Mouse (Mus musculus): ENCODE measurements around the gene Aldh3b3. TPM values are rescaled to one million over a fixed set of nuclear protein-coding genes. Genes with fewer than 3 reads are reported as not detected.

The Aldh3b3 gene
- polyA plus RNA-seq, 1 experiment from 2014 or later, result not detected

DNA sequence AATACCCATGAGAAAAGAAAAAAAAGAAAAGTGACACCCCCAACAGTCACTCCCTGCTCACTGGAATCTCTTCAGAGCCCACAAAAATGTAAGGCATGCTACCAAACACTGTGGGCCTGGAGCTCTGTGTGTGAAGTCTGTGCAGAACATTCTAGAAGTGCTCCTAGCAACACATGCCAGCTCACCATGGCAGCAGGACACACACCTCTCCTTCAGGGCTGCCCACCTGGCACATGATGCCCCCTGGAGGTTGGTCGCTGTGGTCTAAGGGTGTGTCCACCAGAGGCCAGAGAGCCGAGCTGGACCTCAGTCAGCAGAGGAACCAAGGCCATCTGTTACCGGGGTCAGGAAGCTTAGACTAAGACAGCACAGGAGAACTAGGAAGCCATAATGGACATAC is 32.2 kb upstream of the Aldh3b3 start:
- H3K4me3 ChIP-seq, result no peak overlapping the region
- no peaks in the 10 kb centered on the region for H3K36me3 ChIP-seq
- 52% methylated on average over 3 of the region's 3 CpGs for WGBS (ENCODE audit: insufficient replicate concordance)
- no peak for ATAC-seq
- H3K27ac ChIP-seq, result no peak overlapping the region
- H3K4me1 ChIP-seq, result peaks cover 49% of the 10 kb centered on the region
- no peak overlapping the region for H3K9ac ChIP-seq
- no peak overlapping the region for H3K4me2 ChIP-seq
- peaks cover 5% of the 10 kb centered on the region; the same call in 1 of the 2 replicates for H3K27me3 ChIP-seq (replicated peaks)
- no peaks in the 10 kb centered on the region for H3K9me3 ChIP-seq (replicated peaks)

DNA sequence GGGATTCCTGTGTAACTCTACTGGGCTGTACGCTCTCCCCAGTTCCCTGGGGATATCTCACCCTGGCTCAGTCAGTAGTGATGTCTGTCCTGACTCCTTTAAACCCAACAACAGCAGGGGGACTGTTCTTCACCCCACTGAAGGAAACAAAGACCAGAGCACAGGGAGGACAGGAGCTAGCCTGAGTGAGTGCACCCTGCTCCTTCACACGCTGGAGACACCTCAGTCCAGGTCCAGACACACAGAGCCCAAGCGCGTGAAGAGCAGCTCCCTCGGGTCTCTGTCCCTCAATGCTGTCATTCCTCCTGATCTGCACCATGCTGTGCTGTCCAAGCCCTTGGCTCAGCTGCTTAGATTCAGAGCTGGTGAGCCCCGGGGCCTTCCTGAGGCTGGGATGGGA is 31.8 kb upstream of the Aldh3b3 start:
- Histone ChIP-seq H3K4me3 (no peak overlapping the region), H3K4me1 (peaks cover 49% of the 10 kb centered on the region), H3K4me2 (no peak overlapping the region), H3K9ac (no peak overlapping the region), H3K9me3 (replicated peaks) (no peaks in the 10 kb centered on the region), H3K27me3 (replicated peaks) (peaks cover 5% of the 10 kb centered on the region; the same call in 1 of the 2 replicates), H3K36me3 (no peaks in the 10 kb centered on the region), H3K27ac (no peak overlapping the region)
- ATAC-seq, result no peak
- 62% methylated on average over 6 of the region's 6 CpGs for WGBS (ENCODE audit: insufficient replicate concordance)

DNA sequence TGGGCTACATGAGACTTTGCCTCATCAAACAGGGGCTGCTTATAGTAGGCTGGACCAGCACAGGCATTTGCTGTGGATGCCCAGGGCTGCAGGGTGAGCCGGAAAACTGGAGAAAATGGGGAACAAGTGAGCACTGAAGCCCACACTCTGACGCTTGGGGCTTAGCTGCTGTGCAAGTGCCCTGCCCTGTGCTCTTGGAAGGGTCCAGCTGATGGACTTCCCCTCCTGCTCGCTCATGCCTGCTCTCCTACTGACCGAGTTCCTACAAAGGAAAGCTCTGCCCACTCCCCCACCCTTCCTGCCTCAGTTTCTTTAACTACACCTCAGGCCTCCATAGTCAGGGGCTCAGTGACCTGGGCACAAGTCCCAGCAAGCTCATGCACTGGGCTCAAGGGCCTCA is 30.5 kb upstream of the Aldh3b3 start:
- ATAC-seq, result no peak
- 63% methylated on average over 4 of the region's 4 CpGs for WGBS (ENCODE audit: insufficient replicate concordance)
- no peak overlapping the region for H3K27ac ChIP-seq
- peaks cover 46% of the 10 kb centered on the region for H3K4me1 ChIP-seq
- no peaks in the 10 kb centered on the region for H3K9me3 ChIP-seq (replicated peaks)
- H3K4me2 ChIP-seq, result no peak overlapping the region
- no peak overlapping the region for H3K4me3 ChIP-seq
- H3K9ac ChIP-seq, result no peak overlapping the region
- no peaks in the 10 kb centered on the region for H3K36me3 ChIP-seq
- H3K27me3 ChIP-seq (replicated peaks), result peaks cover 5% of the 10 kb centered on the region; the same call in 1 of the 2 replicates

DNA sequence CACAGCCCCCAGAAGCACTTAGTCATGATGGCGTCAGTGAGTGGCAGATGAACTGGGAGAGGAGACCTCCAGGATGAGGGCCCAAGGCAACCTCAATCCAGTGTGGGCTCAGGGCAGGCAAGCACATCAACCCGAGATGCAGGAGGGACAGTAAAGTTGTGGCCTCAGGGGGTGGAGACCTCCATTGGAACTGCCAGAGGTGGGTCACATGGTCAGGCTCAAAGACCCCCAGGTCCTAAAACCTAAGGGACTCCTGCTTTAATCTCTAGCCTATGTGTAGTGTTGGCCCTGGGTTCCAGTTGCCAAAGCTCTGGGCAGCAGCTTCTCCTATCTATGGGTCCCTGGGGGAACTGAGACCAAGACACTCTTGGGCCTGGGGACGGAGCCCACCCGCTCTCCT is 29.7 kb upstream of the Aldh3b3 start:
- Histone ChIP-seq H3K36me3 (no peaks in the 10 kb centered on the region), H3K27me3 (replicated peaks) (peaks cover 8% of the 10 kb centered on the region; the same call in 1 of the 2 replicates), H3K4me1 (peaks cover 39% of the 10 kb centered on the region), H3K4me3 (no peak overlapping the region), H3K4me2 (no peak overlapping the region), H3K27ac (peak overlapping the region; percentile 45; the same call in 1 of the 2 replicates), H3K9ac (no peak overlapping the region), H3K9me3 (replicated peaks) (no peaks in the 10 kb centered on the region)
- 60% methylated on average over 4 of the region's 4 CpGs for WGBS (ENCODE audit: insufficient replicate concordance)
- ATAC-seq, result no peak

DNA sequence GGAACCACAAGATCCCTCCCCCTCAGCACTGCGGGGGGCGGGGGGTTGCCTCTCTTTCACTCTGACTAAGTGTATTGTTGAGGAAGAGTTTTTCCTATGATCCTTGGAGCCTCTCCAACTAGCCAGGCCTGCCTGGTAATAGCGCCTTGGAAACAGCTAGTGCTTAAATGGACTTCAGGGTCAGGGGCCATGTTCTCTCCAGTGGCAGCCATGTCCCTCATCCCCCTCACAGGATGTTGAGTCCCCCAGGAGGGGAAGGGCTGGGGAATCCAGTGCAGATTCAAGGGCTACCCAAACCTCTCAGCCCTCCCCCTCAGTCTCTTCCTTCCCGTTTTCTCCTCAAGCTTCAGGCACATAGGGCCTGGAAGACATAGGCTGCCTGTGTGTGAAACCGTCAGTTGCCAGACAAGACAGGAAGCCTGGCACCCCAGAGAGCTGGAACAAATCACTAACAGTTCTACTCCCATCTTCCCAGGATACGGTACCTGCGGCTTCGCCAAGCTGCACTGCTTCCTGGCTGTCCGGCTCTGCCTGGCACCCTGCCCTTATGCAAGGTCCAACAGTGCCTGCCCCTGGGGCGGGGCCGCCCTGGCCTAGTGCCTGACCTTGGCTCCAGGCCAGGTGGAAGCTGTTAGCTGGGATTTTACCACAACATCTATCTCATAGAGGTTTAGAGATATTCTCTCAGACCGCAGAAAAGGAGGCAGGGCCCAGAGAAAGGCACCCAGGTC is 29.1 kb upstream of the Aldh3b3 start, which contains the start of gene Aldh3b1:
Gene Aldh3b1 (minus strand): TSS at position 598 of the 731 bp plus-strand sequence.
- Histone ChIP-seq H3K27ac (peak within 1 kb of the TSS; percentile 45; the same call in 1 of the 2 replicates), H3K27me3 (replicated peaks) (peaks cover 14% of the 10 kb centered on the region; the same call in 1 of the 2 replicates), H3K9ac (no peak within 1 kb of the TSS), H3K4me2 (no peak within 1 kb of the TSS), H3K4me1 (peaks cover 33% of the 10 kb centered on the region), H3K9me3 (replicated peaks) (no peaks in the 10 kb centered on the region), H3K4me3 (no peak within 1 kb of the TSS), H3K36me3 (no peaks in the 10 kb centered on the region)
- WGBS (ENCODE audit: insufficient replicate concordance), result 35% methylated on average over 12 of the region's 12 CpGs
- peak; percentile 42; the same call in 1 of the 2 replicates for ATAC-seq

DNA sequence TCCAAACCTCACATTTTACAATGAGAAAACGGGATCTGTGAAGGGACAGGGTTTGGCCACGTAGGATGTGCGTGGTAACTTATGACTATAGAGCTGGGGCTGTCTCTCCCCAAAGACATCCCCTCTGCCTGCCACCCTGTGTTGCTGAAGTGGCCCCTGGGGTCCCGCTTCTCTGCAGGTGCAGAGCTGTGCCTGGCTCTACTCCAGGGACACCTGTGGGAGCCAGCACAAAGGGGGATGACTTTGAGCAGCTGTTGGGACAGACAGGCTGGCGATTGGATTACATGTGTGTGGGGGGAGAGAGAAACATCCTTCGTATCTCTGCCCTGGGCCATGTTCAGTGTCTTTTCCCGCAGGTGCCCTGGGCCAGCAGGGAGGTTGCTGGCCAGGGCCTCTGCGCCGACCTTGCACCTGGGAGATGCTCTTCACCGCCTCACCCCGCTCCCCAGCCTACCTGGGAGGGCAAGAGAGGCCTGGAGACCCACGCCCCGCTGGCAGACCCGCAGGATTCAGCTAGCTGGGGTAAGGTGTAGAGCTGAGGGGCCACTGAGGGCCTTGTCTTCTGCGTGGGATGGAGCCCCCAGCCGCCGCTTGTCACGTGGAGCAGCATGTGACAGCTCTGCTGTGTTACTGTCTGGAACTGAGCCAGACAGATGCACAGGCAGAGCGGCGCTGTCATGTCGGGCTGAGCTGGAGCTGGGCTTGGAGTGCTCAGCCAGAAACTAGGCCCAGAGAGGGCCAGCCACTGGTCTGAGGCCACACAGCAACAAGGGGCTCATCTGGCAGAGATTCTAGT is 28.0 kb upstream of the Aldh3b3 start:
- H3K4me3 ChIP-seq, result no peak overlapping the region
- H3K27ac ChIP-seq, result 0 out of 2 replicates have a peak overlapping the region, but pooled peaks have one; percentile 45
- no peak for ATAC-seq
- H3K27me3 ChIP-seq (replicated peaks), result peaks cover 21% of the 10 kb centered on the region
- H3K4me1 ChIP-seq, result peaks cover 29% of the 10 kb centered on the region
- no peak overlapping the region for H3K9ac ChIP-seq
- H3K36me3 ChIP-seq, result no peaks in the 10 kb centered on the region
- H3K9me3 ChIP-seq (replicated peaks), result no peaks in the 10 kb centered on the region
- no peak overlapping the region for H3K4me2 ChIP-seq
- 74% methylated on average over 21 of the region's 21 CpGs for WGBS (ENCODE audit: insufficient replicate concordance)

DNA sequence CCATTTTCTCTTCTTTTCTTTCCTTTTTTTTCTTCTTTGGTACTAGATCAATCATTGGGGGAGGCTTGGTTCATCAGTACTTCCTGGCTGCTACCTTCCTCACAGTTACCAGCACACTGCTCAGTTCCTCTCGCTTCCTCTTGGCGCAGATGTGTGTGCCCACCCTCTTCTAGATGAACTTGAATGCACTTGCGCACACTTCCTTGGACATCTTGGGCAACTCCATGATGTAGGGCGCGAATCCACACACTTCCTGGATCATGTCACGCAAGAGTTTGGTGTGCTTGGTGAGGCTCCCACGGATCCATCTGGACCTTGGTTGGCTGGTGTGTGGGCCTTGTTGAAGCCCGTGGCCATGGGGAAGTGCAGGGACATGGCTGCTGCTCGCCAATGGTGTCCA is 26.7 kb upstream of the Aldh3b3 start:
- Histone ChIP-seq H3K9ac (no peak overlapping the region), H3K36me3 (no peaks in the 10 kb centered on the region), H3K9me3 (replicated peaks) (no peaks in the 10 kb centered on the region), H3K4me1 (peaks cover 39% of the 10 kb centered on the region), H3K4me2 (no peak overlapping the region), H3K27me3 (replicated peaks) (peaks cover 33% of the 10 kb centered on the region), H3K27ac (no peak overlapping the region), H3K4me3 (no peak overlapping the region)
- 72% methylated on average over 9 of the region's 9 CpGs for WGBS (ENCODE audit: insufficient replicate concordance)
- no peak for ATAC-seq

DNA sequence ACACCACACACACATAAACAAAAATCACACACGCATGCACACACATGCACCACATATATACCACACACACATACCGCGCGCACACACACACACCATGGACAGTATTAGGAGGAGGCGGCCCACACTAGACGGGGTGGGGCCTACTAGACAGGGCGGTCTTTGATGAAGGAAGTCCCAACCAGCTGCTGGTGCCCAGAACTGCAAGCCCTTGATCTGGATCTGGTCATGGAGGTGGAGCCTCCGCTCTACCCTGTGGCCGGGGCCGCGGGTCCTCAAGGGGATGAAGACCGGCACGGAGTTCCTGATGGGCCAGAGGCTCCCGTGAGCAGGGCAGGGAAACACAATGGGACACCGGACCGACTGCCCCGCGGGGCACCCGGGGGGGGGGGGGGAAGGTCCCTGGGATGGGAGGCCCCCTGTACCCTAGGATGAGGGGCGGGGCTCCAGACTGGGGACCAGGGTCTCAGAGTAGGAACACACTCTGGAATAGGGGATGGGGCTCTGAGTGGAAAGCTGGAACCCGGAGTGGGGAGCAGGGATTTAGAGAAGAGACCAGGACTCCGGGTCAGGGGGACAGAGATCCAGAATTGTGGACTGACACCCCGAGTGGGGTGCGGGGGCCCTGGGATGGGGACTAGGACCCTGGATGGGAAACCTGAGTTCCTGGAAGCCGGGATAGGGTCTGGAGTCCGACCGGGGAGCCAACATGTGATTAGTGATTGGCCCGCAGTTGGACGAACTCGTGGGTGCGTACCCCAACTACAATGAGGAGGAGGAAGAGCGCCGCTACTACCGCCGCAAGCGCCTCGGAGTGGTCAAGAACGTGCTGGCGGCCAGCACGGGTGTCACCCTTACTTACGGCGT is 23.2 kb upstream of the Aldh3b3 start, which contains the start of gene Unc93b1:
Gene Unc93b1 (plus strand): TSS at position 155 of the 864 bp plus-strand sequence.
- Histone ChIP-seq H3K9ac (peak within 1 kb of the TSS; percentile 63), H3K4me3 (peak within 1 kb of the TSS; percentile 59), H3K27ac (0 out of 2 replicates have a peak within 1 kb of the TSS, but pooled peaks have one; percentile 20), H3K4me1 (peaks cover 30% of the 10 kb centered on the region), H3K36me3 (no peaks in the 10 kb centered on the region), H3K9me3 (replicated peaks) (no peaks in the 10 kb centered on the region), H3K4me2 (peak within 1 kb of the TSS; percentile 83), H3K27me3 (replicated peaks) (peaks cover 33% of the 10 kb centered on the region)
- ATAC-seq, result peak; percentile 85
- 2% methylated on average over 42 of the region's 42 CpGs for WGBS (ENCODE audit: insufficient replicate concordance)

DNA sequence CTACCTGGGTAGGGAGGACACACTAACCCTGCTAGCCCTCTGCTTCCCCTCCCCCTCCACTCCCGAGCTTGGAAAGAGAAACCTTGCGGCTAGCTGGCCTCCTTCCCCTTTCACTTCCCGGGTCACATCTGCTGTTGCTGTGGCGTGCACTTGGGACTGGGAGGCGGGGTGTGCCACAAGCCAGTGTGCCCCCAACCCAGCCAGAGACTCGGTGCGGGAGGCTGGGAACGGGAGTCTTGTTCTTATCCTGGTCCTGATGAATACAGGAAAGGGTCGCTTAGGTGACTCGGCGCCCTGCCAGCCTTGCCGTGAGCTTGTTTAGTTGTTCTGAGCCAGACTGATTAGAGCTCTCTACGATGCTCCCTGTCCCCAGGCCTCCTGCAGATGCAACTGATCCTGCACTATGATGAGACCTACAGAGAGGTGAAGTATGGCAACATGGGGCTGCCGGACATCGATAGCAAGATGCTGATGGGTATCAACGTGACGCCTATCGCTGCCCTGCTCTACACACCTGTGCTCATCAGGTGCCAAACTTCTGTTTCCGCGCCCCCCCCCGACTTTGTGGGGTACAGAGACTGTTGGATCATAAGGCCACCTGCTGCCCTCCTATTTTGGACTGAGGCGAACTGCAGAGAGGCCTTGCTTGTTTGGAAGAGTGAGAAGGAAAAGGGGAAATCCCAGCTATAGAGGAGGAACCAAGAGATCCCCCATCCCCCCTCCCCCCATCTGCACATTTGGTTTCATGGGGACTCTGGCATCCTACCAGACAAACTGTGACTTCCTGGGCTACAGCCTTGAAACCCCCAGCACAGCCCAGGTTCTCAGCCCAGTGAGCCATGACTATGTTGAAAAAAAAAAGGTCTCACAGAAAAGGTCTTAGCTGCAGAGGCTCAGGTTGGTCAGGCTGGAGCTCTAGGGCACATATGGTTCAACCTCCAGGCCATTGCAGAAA is 22.3 kb upstream of the Aldh3b3 start:
- Histone ChIP-seq H3K27ac (no peak overlapping the region), H3K36me3 (no peaks in the 10 kb centered on the region), H3K4me3 (peak overlapping the region; percentile 59), H3K9me3 (replicated peaks) (no peaks in the 10 kb centered on the region), H3K9ac (peak overlapping the region; percentile 63), H3K27me3 (replicated peaks) (peaks cover 33% of the 10 kb centered on the region), H3K4me2 (peak overlapping the region; percentile 83), H3K4me1 (peaks cover 24% of the 10 kb centered on the region)
- ATAC-seq, result no peak; the same call in 1 of the 2 replicates
- WGBS (ENCODE audit: insufficient replicate concordance), result 6% methylated on average over 22 of the region's 22 CpGs

DNA sequence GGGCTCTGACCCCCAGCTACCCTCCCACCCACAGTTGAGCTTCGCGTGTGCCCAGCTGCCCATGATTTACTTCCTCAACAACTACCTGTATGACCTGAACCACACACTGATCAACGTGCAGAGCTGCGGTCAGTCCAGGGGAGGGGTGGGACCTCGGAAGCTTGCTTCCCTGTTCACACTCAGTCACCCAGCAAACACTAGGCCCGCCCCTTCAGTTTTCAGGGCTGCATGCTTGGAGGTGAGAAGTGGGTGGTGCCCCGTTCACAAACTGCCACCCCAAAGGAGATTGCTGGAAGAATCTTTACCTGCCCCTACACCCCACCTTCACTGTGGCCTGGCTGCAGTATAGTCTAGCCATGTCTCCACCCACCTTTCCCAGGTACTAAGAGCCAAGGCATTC is 16.1 kb upstream of the Aldh3b3 start:
- Histone ChIP-seq H3K9me3 (replicated peaks) (no peaks in the 10 kb centered on the region), H3K4me1 (peaks cover 31% of the 10 kb centered on the region), H3K4me3 (no peak overlapping the region), H3K4me2 (peak overlapping the region; percentile 73), H3K9ac (no peak overlapping the region), H3K27me3 (replicated peaks) (no peaks in the 10 kb centered on the region), H3K36me3 (no peaks in the 10 kb centered on the region), H3K27ac (no peak overlapping the region)
- ATAC-seq, result no peak
- WGBS (ENCODE audit: insufficient replicate concordance), result 56% methylated on average over 7 of the region's 7 CpGs
